5 mouse cellular contexts compared by ENCODE assay signal in genomic region chr10:9590606-9591005, GRCm38 (mm10).
"Had no signal": no experiment of that assay in that cellular context is flagged by ENCODE, and none has a peak within 500 bp of the region (broad histone marks: within the 10 kb centered on the region; RNA-seq: fewer than 3 reads in every experiment).

No protein-coding gene starts in this region.

- DNase-seq: kidney, adult 8-10 months; kidney, postnatal 25 days; lung, adult 2 months; lung, postnatal 36 days; thymus, postnatal 36 days had no signal
